Mouse (Mus musculus) spleen, embryonic (tissue): ENCODE measurements around the gene Gpsm3.

Source experiments
- CTCF ChIA-PET: fragments of 350-600 bp; sonication (Branson Sonifier 250); formaldehyde crosslinking; loops from one replicate; lab custom pipeline; 2022; lab: Charles Lee

The Gpsm3 gene

DNA sequence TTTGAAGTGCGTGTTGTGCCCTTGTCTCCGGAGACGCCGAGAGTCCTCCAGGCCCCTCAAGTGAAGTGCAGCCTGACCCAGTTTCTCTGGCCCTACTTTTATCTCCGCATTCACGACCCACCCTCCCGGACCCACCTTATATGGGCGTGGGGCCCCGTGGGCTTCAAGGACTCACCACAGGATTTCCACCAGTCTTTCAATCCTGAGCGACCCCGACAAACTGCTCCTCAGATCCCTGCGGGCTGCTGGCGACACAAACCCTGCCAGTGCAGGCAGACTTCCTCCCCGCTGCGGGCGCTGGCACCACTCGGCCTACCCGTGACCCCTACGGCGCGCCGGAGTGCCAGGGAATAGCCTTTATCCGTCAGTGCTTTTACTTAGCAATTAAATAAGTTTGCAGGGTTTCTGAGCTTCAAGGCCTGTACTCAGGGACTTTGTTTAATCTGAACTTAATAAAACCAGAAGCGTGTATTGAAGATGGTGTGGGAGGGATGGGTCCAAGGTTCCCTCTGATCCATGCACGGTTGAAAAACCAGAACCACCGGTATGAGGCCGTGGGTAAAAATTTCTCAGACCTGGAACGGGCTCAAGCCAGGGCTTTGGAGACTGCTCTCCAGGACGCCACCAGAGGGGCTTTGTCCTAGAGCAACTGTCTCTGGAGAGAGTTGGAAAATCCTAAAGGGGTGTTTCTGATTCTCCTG, 38.5 kb downstream of the Gpsm3 start, which contains the start of gene Ppt2:
Ppt2 (minus strand) TSS at position 568 of the 701 bp plus-strand sequence.
- CTCF ChIA-PET: interaction anchor here (0.7 kb wide), 2 partner anchors 13 to 855 kb away, joined by 3 to 6 read pairs; no protein-coding TSS in a partner anchor

DNA sequence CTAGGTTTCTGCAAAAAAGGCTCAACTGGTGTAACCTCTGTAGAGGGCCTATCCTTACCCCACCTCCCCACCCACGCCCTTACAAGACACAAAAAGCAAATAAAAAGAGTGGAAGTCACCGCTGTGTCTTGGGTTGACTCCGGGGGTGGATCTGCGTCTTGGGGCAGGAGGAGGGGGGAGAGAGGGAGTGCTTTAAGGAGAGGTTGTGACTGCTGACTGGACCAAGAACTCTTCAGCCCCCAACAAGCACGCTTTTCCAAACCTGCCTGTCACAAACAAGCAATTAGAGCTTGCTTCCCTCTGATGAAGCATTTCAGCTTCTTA, 39.0 kb downstream of the Gpsm3 start:
- CTCF ChIA-PET: interaction anchor here (0.7 kb wide), 2 partner anchors 13 to 855 kb away, joined by 3 to 6 read pairs; no protein-coding TSS in a partner anchor

DNA sequence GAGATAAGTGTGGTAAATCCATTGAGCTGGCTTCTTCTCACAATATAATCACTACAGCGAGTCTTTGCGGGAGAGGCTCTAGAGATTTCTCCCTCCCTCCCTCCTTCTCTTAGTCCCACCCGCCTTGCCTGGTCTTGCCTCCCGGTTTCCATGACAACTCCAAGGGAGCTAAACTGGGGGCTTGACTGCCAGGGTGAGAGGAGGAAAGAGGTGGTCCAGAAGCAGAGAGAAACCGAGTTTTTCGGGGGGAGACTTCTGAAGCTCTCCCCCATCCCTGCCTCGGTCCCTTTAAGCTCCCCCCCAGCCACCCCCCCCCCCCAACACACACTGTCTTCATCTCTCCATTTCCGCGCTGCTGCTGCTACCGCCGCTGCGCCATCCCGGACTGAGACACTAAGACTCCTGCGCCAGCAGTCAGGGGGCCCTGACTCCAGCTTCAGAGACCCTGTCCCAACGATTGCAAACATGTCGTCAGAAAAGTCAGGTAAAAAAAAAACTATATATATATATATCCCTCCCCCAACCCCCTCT, 39.7 kb downstream of the Gpsm3 start, which contains the start of gene Prrt1:
Prrt1 (plus strand) TSS at position 313 of the 531 bp plus-strand sequence.
- CTCF ChIA-PET: no interaction called here

DNA sequence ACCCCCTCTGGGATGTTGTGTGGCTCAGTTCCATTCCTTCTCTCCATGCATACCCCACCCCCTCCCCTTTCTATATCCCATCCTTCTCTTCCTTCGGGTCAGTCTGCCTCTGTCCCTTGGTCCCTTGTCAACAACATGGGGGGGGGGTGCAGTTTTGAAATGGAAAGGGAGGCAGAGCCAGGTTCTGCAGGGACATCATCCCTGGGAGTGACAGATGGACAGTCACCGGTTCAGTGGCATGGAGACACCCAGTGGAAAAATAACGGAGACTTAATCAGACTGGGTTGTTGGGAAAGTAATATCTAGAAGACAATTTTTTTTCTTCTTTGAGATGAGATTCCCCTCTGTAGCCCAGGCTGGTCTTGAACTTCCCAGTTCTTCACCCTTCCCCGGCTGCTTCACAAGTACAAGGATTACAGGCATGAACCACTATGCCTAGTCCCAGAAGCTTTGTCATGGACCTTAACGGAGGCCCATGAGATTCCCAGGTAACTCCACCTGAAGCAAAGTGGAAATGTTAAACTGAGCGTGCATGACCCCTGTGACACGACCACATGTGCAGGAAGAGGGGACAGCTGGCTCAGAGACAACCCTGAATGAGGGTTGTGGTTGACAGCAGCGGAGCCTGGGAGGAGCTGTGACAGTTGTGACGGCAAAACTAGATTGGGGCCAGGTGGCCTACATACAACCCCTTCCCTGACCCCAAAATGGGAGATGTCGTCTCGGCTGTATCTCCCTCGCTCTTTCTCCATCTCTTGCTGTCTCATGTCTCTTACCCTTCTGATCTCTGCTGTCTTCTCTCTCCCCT, 40.4 kb downstream of the Gpsm3 start:
- CTCF ChIA-PET: no interaction called here

DNA sequence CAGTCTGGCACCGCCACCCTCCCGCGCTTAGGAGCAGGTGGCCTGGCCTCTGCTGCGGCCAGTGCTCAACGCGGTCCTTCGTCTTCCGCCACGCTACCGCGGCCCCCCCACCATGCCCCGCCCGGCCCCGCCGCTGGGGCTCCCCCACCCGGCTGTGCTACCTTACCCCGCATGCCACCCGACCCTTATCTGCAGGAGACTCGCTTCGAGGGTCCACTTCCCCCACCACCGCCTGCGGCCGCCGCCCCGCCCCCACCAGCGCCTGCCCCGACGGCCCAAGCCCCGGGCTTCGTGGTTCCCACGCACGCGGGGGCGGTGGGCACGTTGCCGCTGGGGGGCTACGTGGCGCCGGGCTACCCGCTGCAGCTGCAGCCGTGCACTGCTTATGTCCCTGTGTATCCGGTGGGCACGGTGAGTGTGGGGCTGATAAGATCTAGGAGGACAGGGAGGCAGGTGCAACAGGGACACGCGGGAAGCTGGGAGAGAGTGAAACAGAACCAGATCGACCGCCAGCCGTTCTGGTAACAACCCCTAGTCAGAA, 41.2 kb downstream of the Gpsm3 start:
- CTCF ChIA-PET: interaction anchor here (0.7 kb wide), 1 partner anchor 70 kb away, joined by 3 read pairs; no protein-coding TSS in a partner anchor

DNA sequence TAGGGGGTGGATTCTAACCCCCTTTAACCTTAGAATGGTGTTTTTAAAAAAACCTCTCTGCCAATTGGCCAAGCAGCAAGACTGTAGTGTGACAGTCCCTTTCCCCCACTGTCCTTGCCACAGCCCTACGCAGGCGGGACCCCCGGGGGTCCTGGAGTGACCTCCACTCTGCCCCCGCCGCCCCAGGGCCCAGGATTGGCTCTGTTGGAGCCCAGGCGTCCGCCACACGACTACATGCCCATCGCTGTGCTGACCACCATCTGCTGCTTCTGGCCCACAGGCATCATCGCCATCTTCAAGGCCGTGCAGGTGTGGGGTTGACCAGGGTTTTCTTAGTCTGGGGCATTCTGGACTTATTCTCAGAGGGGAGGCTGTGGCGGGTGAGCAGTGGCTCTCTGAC, 42.0 kb downstream of the Gpsm3 start:
- CTCF ChIA-PET: interaction anchor here (0.7 kb wide), 1 partner anchor 71 kb away, joined by 3 read pairs; no protein-coding TSS in a partner anchor

DNA sequence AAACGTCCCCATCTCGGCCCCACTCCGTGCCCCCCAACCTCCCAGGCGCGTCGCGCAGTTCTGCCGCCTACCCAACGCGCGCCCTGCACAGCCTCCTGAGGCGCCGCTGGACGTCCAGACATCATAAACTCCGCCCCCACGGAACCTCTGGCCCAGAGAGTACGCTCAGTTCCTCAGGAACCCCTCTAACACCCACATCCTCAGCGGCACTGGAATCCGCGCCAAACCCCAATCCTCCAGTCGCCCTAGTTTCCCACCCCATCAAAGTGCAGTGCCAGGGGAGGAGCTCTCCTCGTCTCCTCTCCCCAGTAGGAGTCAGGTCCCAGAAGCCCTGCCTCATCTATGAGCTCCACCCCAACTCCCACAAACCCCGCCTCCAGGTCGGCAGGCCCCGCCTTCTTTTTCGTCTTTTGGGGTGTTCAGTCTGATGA, 42.7 kb downstream of the Gpsm3 start:
- CTCF ChIA-PET: no interaction called here

DNA sequence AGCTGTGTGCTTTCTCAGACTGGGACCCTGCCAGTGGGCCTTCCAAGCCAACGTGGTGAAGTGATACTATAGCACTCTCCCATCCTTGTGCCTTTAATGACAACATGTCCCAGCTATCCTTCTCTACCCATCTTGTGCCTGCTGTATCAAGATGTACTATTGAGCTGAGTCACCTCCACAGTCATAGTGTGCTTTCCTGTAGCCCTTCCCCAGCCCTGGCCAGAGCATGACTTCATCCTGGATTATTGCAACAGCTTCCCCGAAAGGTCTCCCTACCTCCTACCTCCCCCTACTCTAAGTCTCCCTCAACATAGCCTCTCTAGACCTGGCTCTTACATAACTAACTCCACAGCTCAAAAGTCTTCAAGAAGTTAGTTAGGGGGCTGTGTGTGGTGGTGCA, 46.1 kb downstream of the Gpsm3 start:
- CTCF ChIA-PET: no interaction called here

DNA sequence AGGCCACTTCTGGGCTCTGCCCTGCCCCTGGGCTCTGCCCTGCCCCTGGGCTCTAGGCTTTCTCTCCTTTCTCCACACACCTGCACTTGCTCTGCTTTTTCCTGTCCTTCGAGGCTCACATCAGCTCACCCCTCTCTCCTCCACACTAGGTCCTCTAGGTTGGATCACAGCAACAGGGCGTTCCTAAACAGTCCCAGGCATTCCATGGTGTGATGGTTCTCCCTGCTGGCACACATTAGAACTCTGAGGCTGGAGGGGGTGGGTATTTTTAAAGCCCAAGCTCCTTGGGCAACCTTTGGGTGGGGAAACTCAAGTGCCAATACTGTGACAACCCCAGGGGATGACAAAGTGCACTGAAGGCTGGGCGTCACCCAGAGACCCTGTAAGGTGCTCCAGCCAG, 47.9 kb downstream of the Gpsm3 start:
- CTCF ChIA-PET: no interaction called here

DNA sequence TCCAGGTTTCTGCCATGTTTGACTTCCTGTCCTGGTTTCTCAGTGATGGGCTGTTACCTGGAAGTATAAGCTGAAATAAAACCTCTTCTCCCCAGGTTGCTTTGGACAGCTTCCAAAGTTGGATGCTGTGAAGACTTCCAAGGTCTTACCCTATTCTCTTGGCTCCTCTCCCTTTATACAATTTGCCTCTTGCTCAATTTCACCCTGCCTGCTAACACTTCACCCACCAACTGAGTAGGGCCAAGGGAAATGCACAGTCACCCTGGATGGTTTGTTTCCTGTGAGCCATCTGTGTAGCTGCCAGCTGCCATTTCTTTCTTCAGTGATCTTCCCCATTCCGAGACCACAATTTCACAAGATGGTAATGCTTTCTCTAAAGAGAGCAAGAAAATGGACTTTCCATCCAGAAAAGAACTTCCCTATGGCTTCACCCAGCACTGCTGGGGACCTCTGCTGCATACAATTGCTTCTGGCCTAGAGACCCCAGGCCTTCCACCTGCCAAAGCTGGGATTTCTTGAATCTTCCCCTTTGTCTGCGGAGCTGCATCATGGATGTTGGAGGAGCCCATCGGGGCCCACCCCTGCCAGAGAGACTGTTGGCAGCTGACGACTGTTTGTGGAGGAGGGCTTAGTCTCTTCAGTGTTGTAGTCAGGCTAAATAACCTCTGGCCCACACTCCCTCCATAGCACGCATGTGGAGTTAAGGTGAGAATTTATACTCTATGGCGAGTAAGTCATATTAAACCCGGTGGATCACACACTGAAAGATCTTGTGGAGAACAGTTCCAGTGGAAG, 50.1 kb downstream of the Gpsm3 start:
- CTCF ChIA-PET: no interaction called here

DNA sequence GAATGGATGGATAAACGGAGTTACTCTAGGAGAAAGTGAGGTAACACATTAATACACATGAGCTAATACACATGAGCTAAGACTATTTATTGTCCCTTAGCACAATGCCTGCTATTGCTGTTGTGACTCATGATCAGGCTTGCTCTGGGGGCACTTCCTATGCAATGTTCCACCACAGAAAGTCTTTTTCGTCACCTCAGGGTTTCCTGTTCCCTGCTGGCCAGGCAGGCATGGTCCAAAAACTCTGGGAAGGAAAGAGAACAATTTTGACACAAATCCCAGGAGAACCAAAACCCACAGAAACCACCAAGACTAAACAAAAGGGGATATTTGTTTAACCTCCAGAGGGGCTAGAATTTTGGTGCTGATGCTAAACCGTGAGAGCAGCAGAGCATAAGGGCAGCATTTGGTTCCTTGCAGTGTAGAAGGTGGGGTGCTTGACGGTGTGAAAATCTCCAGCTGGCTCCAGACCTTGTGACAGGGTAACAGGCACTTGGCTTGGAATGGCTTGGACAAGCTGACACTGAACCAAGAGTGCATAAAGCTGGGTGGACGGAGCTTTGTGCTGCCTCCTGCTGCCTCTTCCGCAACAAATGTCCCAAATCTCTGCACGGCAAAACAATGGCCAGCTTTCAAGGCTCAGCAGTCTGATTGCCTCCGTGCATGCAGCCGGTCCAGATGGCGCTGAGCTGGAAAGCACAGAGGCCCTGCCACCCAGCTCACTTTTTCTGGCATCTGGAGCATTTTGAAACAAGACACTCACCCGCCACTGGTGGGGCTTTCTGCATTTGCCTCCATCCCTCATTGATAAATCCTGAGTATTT, 51.4 kb downstream of the Gpsm3 start:
- CTCF ChIA-PET: interaction anchor here (0.5 to 0.6 kb wide), 2 partner anchors 13 to 669 kb away, joined by 3 read pairs; partner anchors contain the start of gene Ppt2
